Mouse (Mus musculus) lung, adult 18-20 months (tissue): ENCODE results near the gene H2-T24.

Experiments
- DNase-seq, 2 experiments: peaks; one replicate each; pipeline ENCODE4 v3.0.0; 2022; ENCODE audit warnings: mixed read lengths in 2 of 2

Gene H2-T24

GRCm38 (mm10) chr17:35981776-35982175 lies 38.6 kb downstream of the H2-T24 start:
- no peak for DNase-seq

GRCm38 (mm10) chr17:35980363-35980754 lies 40.0 kb downstream of the H2-T24 start:
- peak; percentile 53 to 58 for DNase-seq

- DNase-seq = peak; percentile 88 to 90
Measured at GRCm38 (mm10) chr17:35979401-35980362, 40.7 kb downstream of the H2-T24 start, which contains the start of the genes Gnl1 and Prr3. Gene Gnl1 (plus strand): TSS chr17:35979851. Gene Prr3 (minus strand): TSS chr17:35980236.

GRCm38 (mm10) chr17:35978811-35979400 lies 41.5 kb downstream of the H2-T24 start:
- peak in 1 of 2 experiments; percentile 41 for DNase-seq

GRCm38 (mm10) chr17:35972131-35972530 lies 48.2 kb downstream of the H2-T24 start:
- DNase-seq = no peak

- peak; percentile 98 for DNase-seq
Measured at GRCm38 (mm10) chr17:35969418-35970389, 50.7 kb downstream of the H2-T24 start, which contains the start of gene Abcf1. Gene Abcf1 (minus strand): TSS chr17:35969761.

GRCm38 (mm10) chr17:35967621-35968020 lies 52.7 kb downstream of the H2-T24 start:
- no peak for DNase-seq

- no peak for DNase-seq
Measured at GRCm38 (mm10) chr17:35963279-35963678, 57.1 kb downstream of the H2-T24 start.

GRCm38 (mm10) chr17:35958533-35959223 lies 61.7 kb downstream of the H2-T24 start:
- DNase-seq = no peak
